Mouse (Mus musculus): ENCODE data around the gene Nppa.

DNA sequence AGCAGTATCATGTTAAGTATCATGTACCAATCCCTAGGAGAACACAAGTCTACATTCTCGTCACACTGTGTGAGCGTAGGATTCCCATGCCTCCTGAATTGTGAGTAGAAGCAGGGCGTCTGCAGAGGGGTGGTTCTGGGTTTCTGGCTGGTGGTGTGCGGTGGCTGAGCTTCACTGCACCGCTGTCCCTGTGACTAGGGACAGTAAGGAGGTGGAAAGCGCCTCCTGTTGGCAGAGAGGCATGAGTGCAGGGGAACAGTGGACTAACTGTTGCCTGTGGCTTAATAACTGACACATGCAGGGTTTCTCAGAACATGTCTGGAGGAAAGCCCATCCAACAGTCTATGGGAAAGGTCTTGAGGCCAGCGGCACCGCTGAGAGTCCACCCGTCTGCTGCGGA is 14.9 kb downstream of the Nppa start:
- no peak for TF ChIP-seq POLR2A (IDR thresholded peaks at IDR 0.05; ENCODE audit: insufficient read length, low read depth)
- no peak for TF ChIP-seq USF1 (IDR thresholded peaks at IDR 0.05; ENCODE audit: low read depth)
- no peak for TF ChIP-seq MYOG (IDR thresholded peaks at IDR 0.05; ENCODE audit: control insufficient read depth in 1 of 3, insufficient read depth in 1 of 3, insufficient read length in 2 of 3, low read depth in 2 of 3)
- no peak for TF ChIP-seq CEBPB (IDR thresholded peaks at IDR 0.05; ENCODE audit: insufficient read depth, poor library complexity, severe bottlenecking)
- TF ChIP-seq E2F4 (IDR thresholded peaks at IDR 0.05; ENCODE audit: insufficient read depth), result no peak
- TF ChIP-seq TCF12 (IDR thresholded peaks at IDR 0.05; ENCODE audit: insufficient read depth, poor library complexity, severe bottlenecking), result no peak
